Mouse (Mus musculus) layer of hippocampus, adult 9-11 months (tissue): Measurements from ENCODE around the gene Sdcbp2.

ENCODE experiments used
- DNase-seq: peaks from one replicate; pipeline ENCODE4 v3.0.0; 2022

Gene Sdcbp2

DNA sequence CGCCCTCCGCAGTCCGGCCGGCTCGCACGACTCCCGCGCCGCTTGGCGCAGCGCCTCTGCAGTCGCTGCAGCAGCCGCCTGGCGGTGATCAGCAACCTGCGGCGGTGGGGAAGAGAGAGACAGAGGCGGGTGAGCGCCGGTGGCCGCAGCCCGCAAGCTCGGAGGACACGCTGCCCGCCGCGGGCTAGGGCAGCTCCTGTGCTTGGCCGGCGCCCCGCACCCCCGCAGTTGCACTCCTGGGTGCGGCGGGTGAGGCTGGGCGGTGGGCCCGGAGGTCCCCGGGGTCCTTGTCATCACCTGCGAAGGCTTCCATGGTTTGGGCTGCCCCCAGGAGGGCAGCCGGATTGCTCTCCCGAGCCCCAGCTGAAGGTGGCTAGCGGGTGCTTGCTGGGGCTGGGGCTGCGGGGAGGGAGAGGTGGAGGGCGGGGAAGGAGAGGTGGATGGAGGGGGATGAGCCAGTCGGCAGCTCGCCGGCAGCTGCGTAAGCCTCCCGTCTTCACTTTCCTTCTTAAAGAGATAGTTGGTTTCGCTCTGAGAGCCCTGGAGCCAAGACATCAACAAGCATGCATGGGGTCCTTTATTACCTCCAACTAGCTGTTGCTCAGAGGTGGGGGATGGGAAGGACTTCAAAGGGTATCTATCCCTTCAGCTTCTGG is 59.9 kb downstream of the Sdcbp2 start, which contains the start of gene Snph:
TSS of gene Snph (minus strand) at position 435 of the 656 bp plus-strand sequence.
- peak; percentile 86 for DNase-seq

DNA sequence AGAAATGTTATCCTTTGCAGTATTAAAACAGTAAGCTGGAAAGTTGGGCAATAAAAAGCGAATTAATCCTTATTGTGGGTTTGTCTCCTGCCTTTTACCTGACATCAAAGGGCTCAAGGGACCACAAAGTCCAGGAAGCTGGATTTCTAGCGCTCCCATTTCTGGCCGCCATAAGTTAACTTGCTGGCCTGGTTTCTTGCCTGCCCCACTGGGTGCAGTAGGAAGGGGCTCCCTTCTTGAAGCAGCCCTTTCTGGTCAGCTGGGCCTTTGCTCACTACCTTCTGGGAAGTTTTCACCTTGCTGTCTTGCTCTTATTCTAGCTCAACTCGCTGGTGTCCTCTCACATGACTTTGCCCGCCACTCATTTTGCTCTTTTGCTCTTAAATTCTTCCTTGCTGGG is 60.6 kb downstream of the Sdcbp2 start:
- DNase-seq = no peak

DNA sequence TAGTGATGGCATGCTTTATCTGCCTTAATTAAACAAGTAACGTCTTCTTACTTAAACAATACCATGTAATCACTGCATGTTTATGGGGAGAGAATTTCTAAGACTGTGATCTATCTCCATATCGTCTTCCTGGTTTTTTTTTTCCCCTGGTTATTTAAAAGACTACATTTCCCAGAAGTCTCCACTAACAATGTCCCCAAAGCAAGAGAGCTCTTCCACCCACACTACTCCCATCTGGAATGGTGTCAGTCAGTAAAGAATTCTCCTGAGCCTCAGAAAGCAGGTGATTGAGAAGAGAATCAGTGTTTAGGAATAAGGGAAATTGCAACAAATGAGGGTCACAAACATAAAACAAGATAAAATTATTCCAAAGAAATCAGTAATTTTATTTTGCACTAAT is 62.5 kb downstream of the Sdcbp2 start:
- no peak for DNase-seq

DNA sequence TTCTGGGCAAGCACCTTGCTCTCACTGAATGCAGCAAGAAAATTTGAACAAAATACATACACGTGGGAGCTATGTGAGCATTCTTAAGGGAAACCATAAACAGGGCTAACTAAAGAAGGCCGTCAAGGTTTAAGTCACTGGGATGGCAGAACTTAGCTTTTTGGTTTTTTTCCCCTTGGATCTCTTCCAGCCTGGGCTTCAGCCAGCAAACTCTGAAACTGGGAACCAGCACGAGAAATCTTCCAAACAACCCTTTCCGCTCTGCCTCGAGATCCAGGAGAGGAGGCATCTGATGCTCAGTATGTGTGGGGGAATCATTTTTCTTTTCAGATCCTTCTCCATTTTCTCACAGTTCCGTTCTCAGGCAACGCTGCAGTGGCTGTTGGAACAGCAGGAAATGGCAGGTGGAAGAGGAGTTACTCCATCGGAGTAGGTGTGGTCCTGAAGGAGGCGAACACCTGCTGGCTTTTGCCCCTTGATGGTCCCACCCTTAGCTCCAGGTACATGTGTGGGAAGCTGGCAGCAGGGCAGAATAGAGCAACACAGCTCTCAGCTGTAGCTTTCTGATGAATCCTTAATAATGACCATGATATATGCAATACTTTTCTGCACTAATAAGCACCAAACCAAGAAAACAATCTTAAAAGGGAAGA is 63.1 kb downstream of the Sdcbp2 start:
- no peak for DNase-seq

DNA sequence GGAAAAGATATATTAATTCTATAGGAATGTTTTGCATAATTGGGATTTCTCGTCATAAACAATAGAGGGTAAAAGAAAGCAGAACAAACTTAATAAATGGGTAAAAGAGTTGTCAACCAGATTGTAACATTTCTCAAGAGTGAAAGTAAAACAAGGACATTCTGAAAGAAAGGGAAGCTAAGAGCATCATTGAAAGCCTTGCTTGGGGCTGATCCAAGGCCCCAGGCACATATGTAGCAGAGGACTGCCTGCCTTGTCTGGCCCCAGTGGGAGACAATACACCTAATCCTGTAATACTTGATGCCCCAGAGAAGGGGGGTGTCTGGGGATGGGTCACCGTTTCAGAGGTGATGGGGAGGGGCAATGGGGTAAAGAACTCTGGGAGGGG is 63.6 kb downstream of the Sdcbp2 start:
- DNase-seq = no peak
